Mouse (Mus musculus): ENCODE measurements around the gene Camta1.

Gene Camta1

GRCm38 (mm10) chr4:151306890-151307289, 554.8 kb downstream of the Camta1 start:
- no peak for DNase-seq

GRCm38 (mm10) chr4:151306311-151306765, 555.3 kb downstream of the Camta1 start:
- DNase-seq, result no peak

GRCm38 (mm10) chr4:151305761-151306160, 555.9 kb downstream of the Camta1 start:
- DNase-seq, result no peak

- no peak for DNase-seq
Measured at GRCm38 (mm10) chr4:151303931-151304330, 557.7 kb downstream of the Camta1 start.

GRCm38 (mm10) chr4:151303436-151303835, 558.2 kb downstream of the Camta1 start:
- no peak for DNase-seq

DNA sequence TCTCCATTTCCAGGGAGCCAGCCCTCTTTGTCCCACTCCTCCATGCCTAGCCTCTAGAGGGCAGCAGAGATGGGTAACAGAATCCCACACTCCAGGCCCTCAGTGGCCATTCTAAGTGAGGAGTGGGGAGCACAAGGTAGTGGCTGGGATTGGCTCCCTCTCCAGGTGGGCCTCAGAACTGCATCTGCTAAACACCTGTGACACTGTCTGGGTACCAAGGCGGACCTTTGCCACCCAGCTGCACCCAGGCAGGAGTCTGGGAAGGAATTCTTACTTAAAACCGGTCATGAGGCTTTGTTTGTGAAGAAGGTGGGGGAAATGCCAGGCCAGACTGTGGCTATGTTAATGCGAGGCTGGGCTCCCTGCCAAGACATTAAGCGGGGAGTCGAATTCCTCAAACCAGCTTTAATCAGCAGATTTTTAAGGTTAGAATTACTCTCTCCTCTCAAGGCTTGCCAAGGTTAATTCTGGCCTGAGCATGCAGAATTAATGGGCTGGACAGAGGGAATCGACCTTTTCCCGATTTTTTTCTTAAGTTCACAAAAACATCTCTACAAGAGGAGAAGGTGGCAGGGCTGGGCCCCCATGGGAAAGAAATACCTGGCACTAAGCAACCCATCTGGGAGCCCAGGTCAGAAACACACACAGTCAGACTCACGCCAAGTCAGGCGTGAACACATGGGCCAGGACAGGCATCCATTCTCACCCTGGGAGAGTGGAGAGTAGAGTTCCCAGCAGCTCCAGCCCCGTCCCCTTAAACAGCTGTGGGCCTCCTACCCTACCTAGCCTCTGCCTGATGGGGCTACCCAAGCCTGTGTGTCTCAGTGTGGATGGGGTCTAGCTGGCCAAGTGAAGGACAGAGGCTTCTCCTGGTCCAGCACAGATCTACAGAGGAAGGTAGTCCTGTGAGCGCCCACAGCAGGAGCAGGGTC, 559.2 kb downstream of the Camta1 start:
- peak; percentile 96 for DNase-seq

- peak; percentile 54 to 79 for DNase-seq
Measured at GRCm38 (mm10) chr4:151301337-151301736, 560.3 kb downstream of the Camta1 start.

- peak; percentile 48 to 74 for DNase-seq
Measured at GRCm38 (mm10) chr4:151300706-151301105, 561.0 kb downstream of the Camta1 start.

DNA sequence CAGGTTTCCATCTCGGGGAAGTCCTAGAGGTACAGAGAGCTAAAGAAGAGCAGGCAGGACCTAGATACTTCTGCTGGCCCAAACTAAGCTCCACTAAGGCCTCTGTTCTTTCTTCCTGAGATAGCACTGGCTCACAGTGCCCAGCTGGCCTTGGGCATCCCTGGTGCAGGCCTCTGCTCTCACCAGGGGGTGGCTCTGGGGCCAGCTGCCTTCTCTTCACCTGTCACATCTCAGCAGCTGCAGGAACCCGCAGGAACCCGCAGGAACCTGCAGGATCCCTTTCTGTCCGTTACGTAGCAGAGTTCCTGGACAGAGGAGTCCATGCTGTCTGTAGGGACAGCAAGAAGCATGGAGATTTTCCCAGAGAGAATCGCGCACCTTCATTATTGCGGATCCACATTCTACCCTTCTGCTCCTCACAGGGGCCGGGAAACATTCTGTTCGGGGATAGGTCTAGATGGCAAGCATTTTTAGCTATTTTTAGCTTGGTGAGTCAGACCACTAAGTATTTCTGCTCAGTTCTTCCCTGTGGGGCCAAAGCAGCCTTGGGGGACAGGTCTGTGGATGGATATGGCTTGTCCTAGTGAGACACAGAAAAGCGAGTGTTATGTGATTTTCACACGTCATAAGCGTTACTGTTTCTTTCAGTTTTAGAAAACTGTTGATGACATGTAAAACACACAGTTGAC, 566.0 kb downstream of the Camta1 start:
- DNase-seq, result no peak

DNA sequence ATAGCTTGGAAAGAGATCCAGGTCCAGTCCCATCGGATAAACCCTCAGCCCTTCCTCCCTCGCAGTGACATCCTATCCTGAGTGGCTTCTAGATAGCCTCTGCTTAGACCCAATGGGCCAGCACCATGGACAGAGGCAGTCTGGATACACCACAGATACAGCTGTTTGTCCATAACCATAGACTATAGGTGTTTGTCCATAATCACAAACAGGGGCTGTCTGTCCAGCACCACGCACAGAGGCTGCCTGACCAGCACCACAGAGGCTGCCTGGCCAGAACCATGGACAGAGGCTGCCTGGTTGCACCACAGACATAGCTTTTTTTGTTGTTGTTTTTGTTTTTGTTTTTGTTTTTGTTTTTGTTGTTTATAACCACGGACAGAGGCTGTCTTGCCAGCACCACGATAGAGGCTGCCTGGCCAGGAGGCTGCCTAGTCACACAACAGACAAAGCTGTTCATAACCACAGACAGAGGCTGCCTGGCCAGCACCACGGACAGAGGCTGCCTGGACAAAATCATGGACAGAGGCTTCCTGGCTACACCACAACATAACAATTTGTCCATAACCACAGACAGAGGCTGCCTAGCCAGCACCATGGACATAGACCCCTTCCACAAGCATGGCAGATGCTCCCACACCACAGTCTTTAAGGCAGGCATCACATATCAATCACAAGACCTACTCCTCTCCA, 572.6 kb downstream of the Camta1 start:
- DNase-seq, result peak; percentile 64 to 70

DNA sequence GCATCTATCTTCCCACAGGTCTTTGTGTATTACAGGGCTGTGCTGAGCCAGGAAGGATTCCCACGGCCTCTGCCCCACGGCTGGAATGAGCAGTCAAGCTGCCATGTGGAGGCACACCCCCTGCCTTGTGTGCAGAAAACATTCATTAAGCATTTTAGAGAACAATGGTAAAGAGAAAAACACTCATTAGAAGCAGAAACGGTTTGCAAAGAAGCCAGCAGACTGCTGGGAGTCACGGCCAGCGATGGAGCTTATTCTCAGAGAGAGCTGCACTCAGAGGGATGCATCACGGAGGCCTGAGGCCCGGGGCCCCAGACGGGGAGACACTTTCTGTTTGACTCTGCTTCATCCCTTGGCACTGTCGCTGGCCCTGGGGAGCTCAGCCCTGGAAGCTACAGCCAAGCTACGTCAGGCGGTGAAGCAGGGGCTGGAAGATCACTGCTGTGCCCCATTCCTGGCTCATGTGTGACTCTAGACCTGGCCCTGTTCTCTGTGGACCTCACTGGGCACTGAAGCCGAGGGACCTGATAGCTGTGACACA, 575.7 kb downstream of the Camta1 start:
- DNase-seq, result no peak

- DNase-seq, result no peak
Measured at GRCm38 (mm10) chr4:151285432-151285831, 576.2 kb downstream of the Camta1 start.

GRCm38 (mm10) chr4:151283092-151283741, 578.5 kb downstream of the Camta1 start:
- DNase-seq, result peak; percentile 62 to 77

- DNase-seq, result no peak
Measured at GRCm38 (mm10) chr4:151282103-151282502, 579.6 kb downstream of the Camta1 start.

GRCm38 (mm10) chr4:151275292-151275691, 586.4 kb downstream of the Camta1 start:
- no peak for DNase-seq

GRCm38 (mm10) chr4:151263786-151264414, 597.8 kb downstream of the Camta1 start:
- DNase-seq, result no peak

DNA sequence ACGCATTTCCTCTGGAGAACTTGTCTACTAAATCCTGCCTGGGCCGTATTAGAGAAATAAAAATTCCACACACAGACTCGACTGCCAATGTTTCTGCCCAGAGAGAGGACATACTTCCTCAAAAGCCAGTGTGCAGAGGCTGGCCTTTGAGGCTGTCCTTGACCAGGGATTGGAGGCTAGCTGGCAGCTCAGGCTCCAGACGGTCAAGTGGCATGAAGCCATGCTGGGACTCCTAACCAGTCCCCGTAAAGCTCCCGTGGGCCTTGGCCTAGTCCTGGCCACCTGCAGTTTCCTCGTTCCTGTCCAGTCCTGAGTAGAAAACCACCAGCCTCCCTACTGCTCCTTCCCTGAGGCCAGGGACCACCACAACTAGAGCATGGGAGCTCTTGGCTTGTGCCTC, 598.6 kb downstream of the Camta1 start:
- DNase-seq, result no peak

GRCm38 (mm10) chr4:151256622-151257021, 605.1 kb downstream of the Camta1 start:
- no peak for DNase-seq

DNA sequence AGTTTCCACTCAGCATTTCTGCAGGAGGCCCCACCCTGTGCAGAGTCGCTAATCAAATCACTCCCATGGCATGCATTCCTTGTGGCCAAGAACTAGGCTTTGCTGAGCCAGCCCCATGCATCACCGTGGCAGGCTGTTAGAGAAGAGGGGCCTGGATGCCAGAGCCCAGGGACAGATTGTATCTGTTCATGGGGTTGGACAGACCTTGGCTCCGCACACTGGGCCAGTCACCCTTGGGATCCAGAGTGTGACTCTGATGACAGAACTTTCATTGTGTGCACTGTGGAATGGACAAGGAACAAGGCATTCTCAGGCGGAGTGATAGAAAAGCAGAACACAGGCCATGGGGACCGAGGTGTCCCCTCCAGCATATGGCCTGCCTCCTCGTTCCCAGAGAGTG, 610.9 kb downstream of the Camta1 start:
- DNase-seq, result no peak

GRCm38 (mm10) chr4:151245068-151245797, 616.4 kb downstream of the Camta1 start:
- DNase-seq, result no peak

DNA sequence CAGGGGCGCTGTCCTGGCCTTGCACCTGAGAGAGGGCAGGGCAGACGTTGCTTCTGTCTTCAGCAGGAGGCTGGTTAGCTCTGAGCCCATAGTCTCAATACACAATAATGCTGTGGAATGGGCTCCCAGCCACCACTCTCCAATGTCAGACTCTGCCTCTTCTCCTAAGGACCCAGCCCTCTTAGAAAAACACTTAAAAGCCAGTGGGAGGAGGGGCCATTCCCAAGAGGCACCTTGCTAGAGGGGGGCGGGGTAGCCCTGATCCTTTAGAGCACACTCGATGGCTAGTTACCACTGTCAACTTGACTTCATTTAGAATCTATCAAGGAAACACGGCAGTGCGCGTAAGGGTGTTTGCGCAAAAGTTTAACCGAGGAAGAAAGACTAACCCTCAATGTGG, 618.2 kb downstream of the Camta1 start:
- no peak for DNase-seq

Data from kidney, postnatal 25 days (tissue).